20 mouse cellular contexts compared by ENCODE assay signal in the genomic region with DNA sequence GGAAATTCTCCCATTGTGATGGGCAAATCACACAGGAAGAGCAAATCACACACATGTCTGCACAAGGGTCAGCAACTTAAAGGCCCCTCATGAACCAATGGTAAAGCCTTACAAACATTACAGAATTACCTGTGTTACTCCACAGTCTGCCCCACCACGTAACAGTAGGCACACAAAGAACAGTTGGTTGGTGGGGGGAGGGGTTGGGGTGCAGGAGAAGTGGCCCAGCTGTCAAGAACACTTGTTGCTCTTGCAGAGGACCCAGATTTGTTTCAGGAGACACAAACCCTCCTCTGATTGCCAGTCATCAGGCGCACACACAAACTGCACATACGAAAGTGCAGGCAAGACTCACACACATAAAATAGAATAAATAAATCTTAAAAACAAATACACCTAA. TPM values are rescaled to one million over a fixed set of nuclear protein-coding genes. Genes with fewer than 3 reads are reported as not detected.
DNase-seq lines count a peak whose midpoint lies in the region; ATAC-seq and TF ChIP-seq lines count a peak whose summit lies in the region.
"Had no signal": no experiment of that assay in that cellular context is flagged by ENCODE, and none has a peak within 500 bp of the region (broad histone marks: within the 10 kb centered on the region; RNA-seq: fewer than 3 reads in every experiment).

No protein-coding gene starts in this region.

- H3K27ac ChIP-seq in limb, embryonic 14.5 days (replicated peaks; ENCODE audit: low read depth, low read length), result no peak overlapping the region
- H3K27ac ChIP-seq in limb, embryonic 10.5 days, result no peak overlapping the region
- peak overlapping the region; percentile 59; the same call in 1 of the 2 replicates for H3K27ac ChIP-seq in neural tube, embryonic 13.5 days (replicated peaks)
- peak overlapping the region; percentile 62 for H3K27ac ChIP-seq in hindbrain, embryonic 16.5 days (ENCODE audit: low read depth, low read length)
- H3K27ac ChIP-seq: embryonic facial prominence, embryonic 15.5 days; forebrain, embryonic 10.5 days; heart, embryonic 13.5 days; intestine, embryonic 15.5 days had no signal

- no peak overlapping the region for H3K9ac ChIP-seq in limb, embryonic 14.5 days (ENCODE audit: low read depth, low read length, severe bottlenecking)
- peak overlapping the region; percentile 17; the same call in 1 of the 2 replicates for H3K9ac ChIP-seq in neural tube, embryonic 13.5 days
- no peak overlapping the region for H3K9ac ChIP-seq in hindbrain, embryonic 16.5 days (ENCODE audit: low read depth, low read length)
- H3K9ac ChIP-seq: embryonic facial prominence, embryonic 15.5 days; heart, embryonic 13.5 days; intestine, embryonic 15.5 days had no signal

- no peak overlapping the region for H3K4me3 ChIP-seq in limb, embryonic 14.5 days (replicated peaks; ENCODE audit: low read length)
- H3K4me3 ChIP-seq in limb, embryonic 10.5 days, result no peak overlapping the region
- no peak overlapping the region for H3K4me3 ChIP-seq in neural tube, embryonic 13.5 days
- H3K4me3 ChIP-seq in hindbrain, embryonic 16.5 days (ENCODE audit: low read length), result no peak overlapping the region
- H3K4me3 ChIP-seq: embryonic facial prominence, embryonic 15.5 days; erythroblast, embryonic 14.5 days; forebrain, embryonic 10.5 days; heart, embryonic 13.5 days; intestine, embryonic 15.5 days had no signal

- no peaks in the 10 kb centered on the region for H3K36me3 ChIP-seq in limb, embryonic 14.5 days (ENCODE audit: control insufficient read depth, insufficient read depth, low read length)
- peaks cover 11% of the 10 kb centered on the region for H3K36me3 ChIP-seq in limb, embryonic 10.5 days
- H3K36me3 ChIP-seq in neural tube, embryonic 13.5 days, result no peaks in the 10 kb centered on the region
- no peaks in the 10 kb centered on the region for H3K36me3 ChIP-seq in hindbrain, embryonic 16.5 days (ENCODE audit: control insufficient read depth, insufficient read depth, low read length)
- H3K36me3 ChIP-seq: embryonic facial prominence, embryonic 15.5 days; heart, embryonic 13.5 days; intestine, embryonic 15.5 days had no signal

- no peak for DNase-seq in limb, embryonic 14.5 days (ENCODE audit: low spot score)
- no peak for DNase-seq in limb, embryonic 10.5 days (ENCODE audit: low spot score)
- DNase-seq in neural tube, embryonic 10.5 days (ENCODE audit: extremely low spot score, low spot score), result no peak
- no peak for DNase-seq in spleen, postnatal 36 days (ENCODE audit: low spot score in 2 of 2)
- DNase-seq in lung, adult 18-20 months, result no peak
- DNase-seq: adrenal gland, adult 2 months; cerebellum, adult 11 months; cerebellum, adult 8-10 months; cerebellum, postnatal 36 days; gastrocnemius, postnatal 36 days; heart, adult 11 months; heart, postnatal 36 days had no signal

- H3K4me1 ChIP-seq in limb, embryonic 14.5 days (ENCODE audit: control insufficient read depth, insufficient read depth, low read length), result peaks cover 12% of the 10 kb centered on the region; the same call in 1 of the 2 replicates
- peaks cover 17% of the 10 kb centered on the region for H3K4me1 ChIP-seq in limb, embryonic 10.5 days
- peaks cover 18% of the 10 kb centered on the region for H3K4me1 ChIP-seq in neural tube, embryonic 13.5 days (replicated peaks)
- H3K4me1 ChIP-seq in hindbrain, embryonic 16.5 days (ENCODE audit: control insufficient read depth, insufficient read depth, low read depth, low read length), result peaks cover 14% of the 10 kb centered on the region

- TF ChIP-seq POLR2A in limb, embryonic 14.5 days (IDR thresholded peaks at IDR 0.05; ENCODE audit: borderline replicate concordance, extremely low read depth, insufficient read depth, insufficient read length), result no peak

- no peaks in the 10 kb centered on the region for H3K9me3 ChIP-seq in limb, embryonic 14.5 days (ENCODE audit: control insufficient read depth, low read length)
- H3K9me3 ChIP-seq in limb, embryonic 10.5 days (replicated peaks), result no peaks in the 10 kb centered on the region
- 0 out of 2 replicates have a peak, but pooled peaks cover 3% of the 10 kb centered on the region for H3K9me3 ChIP-seq in neural tube, embryonic 13.5 days
- H3K9me3 ChIP-seq in hindbrain, embryonic 16.5 days (ENCODE audit: control insufficient read depth, low read length), result no peaks in the 10 kb centered on the region
- H3K9me3 ChIP-seq: embryonic facial prominence, embryonic 15.5 days; intestine, embryonic 15.5 days had no signal

- H3K4me2 ChIP-seq in limb, embryonic 14.5 days (replicated peaks; ENCODE audit: low read depth, low read length, severe bottlenecking), result no peak overlapping the region
- no peak overlapping the region for H3K4me2 ChIP-seq in neural tube, embryonic 13.5 days
- H3K4me2 ChIP-seq in hindbrain, embryonic 16.5 days (ENCODE audit: low read length), result no peak overlapping the region; the same call in 1 of the 2 replicates
- H3K4me2 ChIP-seq: embryonic facial prominence, embryonic 15.5 days; heart, embryonic 13.5 days; intestine, embryonic 15.5 days had no signal

- WGBS in limb, embryonic 14.5 days, result 71% methylated on average over 3 of the region's 3 CpGs
- 82% methylated on average over 3 of the region's 3 CpGs for WGBS in limb, embryonic 10.5 days
- WGBS in neural tube, embryonic 13.5 days, result 71% methylated on average over 3 of the region's 3 CpGs
- 67% methylated on average over 3 of the region's 3 CpGs for WGBS in hindbrain, embryonic 16.5 days

- ATAC-seq in limb, embryonic 14.5 days (ENCODE audit: low FRiP score, low read depth), result 0 out of 2 replicates have a peak, but pooled peaks have one; percentile 29
- no peak for ATAC-seq in neural tube, embryonic 13.5 days (ENCODE audit: low read depth)
- ATAC-seq in hindbrain, embryonic 16.5 days, result no peak
- ATAC-seq: forebrain, embryonic 14.5 days; intestine, embryonic 15.5 days had no signal

- no peaks in the 10 kb centered on the region for H3K27me3 ChIP-seq in limb, embryonic 14.5 days (ENCODE audit: control insufficient read depth, insufficient read depth, low read length)
- no peaks in the 10 kb centered on the region for H3K27me3 ChIP-seq in limb, embryonic 10.5 days (ENCODE audit: low read depth, poor library complexity, severe bottlenecking)
- H3K27me3 ChIP-seq in neural tube, embryonic 13.5 days, result no peaks in the 10 kb centered on the region
- no peaks in the 10 kb centered on the region for H3K27me3 ChIP-seq in hindbrain, embryonic 16.5 days (replicated peaks; ENCODE audit: control insufficient read depth, insufficient read depth, low read length)
- H3K27me3 ChIP-seq: embryonic facial prominence, embryonic 15.5 days; heart, embryonic 13.5 days; intestine, embryonic 15.5 days had no signal

RNA-seq across cellular contexts. Expression of gene D630045J12Rik, which starts 20.9 kb away (rescaled TPM):
- polyA plus RNA-seq in limb, embryonic 14.5 days (2012; rRNA removed), result 14.2 and 18.9 TPM in 2 replicates
- 7.3 and 9.6 TPM in 2 replicates for polyA plus RNA-seq in limb, embryonic 14.5 days (2014; fragmentation: Nextera tagmentation; extraction: Ambion mirVana)
- 8.2 and 8.5 TPM in 2 replicates for polyA plus RNA-seq in limb, embryonic 10.5 days (2016; fragmentation: Nextera tagmentation; extraction: Ambion mirVana)
- 14.6 and 15.4 TPM in 2 replicates for polyA plus RNA-seq in neural tube, embryonic 13.5 days (2015; fragmentation: Nextera tagmentation; extraction: Ambion mirVana)
- 10.4 and 13.6 TPM in 2 replicates for polyA plus RNA-seq in hindbrain, embryonic 16.5 days (2015; fragmentation: Nextera tagmentation; extraction: Ambion mirVana)

Comparison
In these comparisons a context has a peak if more than half of its experiments do, and no peak if none do; other contexts are left out.
1. H3K27ac ChIP-seq: peak in neural tube, embryonic 13.5 days (single experiment) and hindbrain, embryonic 16.5 days (single experiment); none in limb, embryonic 14.5 days (single experiment) and limb, embryonic 10.5 days (single experiment).